Mouse (Mus musculus): ENCODE measurements around the gene Utp20. TPM values are rescaled to one million over a fixed set of nuclear protein-coding genes. Genes with fewer than 3 reads are reported as not detected.

Gene Utp20
- polyA plus RNA-seq, 1 experiment: 40.0 TPM

DNA sequence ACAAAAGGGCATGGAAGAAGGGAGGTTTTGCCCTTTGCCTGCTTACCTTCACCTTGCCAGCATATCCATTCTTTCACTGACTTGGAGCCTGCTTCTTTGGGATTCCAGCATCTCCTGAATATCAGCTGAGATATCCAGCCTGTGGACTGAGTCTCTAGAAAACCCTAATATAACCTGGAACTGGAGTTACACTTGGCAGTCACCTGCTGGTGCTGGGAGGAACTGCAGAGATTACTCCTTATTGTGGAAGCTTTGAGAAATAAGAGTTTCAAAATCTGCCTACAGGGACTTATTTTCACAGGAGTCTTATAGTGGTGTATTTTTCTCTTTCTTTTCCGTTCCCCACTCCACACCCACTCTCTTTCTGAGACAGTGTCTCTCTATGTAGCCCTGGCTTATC is 99.5 kb downstream of the Utp20 start:
- TF ChIP-seq POLR2A (IDR thresholded peaks at IDR 0.05; ENCODE audit: low read depth, low read length): no peak
- TF ChIP-seq CTCF (IDR thresholded peaks at IDR 0.05; ENCODE audit: borderline replicate concordance, insufficient read depth, low read length): no peak
- H3K27ac ChIP-seq (ENCODE audit: insufficient read depth, low read length): no peak overlapping the region
- peaks cover 2% of the 10 kb centered on the region; the same call in 1 of the 2 replicates for H3K4me1 ChIP-seq (ENCODE audit: control insufficient read depth, insufficient read depth, low read length)

DNA sequence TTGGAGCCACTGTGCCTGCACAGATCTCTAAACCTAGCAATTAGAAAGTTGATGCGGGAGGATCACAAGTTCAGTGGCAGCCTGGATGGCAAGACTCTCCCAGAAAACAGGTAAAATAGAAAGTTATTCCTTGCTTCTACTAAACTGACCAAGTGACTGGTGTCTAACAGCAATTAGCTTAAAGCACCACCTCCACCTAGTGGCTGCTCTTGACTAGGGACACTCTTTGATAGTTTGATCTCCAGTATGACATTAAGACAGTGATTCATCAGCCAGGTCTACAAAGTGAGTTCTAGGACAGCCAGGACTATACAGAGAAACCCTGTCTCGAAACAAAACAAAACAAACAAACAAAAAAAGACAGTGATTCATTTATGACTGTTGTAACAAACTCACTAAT is 101.3 kb downstream of the Utp20 start:
- Histone ChIP-seq H3K4me3 (ENCODE audit: insufficient read depth, low read length) (no peak overlapping the region), H3K27ac (ENCODE audit: insufficient read depth, low read length) (no peak overlapping the region), H3K4me1 (ENCODE audit: control insufficient read depth, insufficient read depth, low read length) (peaks cover 2% of the 10 kb centered on the region; the same call in 1 of the 2 replicates)
- no peak for TF ChIP-seq CTCF (IDR thresholded peaks at IDR 0.05; ENCODE audit: borderline replicate concordance, insufficient read depth, low read length)
- TF ChIP-seq POLR2A (IDR thresholded peaks at IDR 0.05; ENCODE audit: low read depth, low read length): no peak

More for the DNA sequence above, 99.5 kb downstream of the Utp20 start:
- H3K4me3 ChIP-seq (ENCODE audit: insufficient read depth, low read length): no peak overlapping the region

DNA sequence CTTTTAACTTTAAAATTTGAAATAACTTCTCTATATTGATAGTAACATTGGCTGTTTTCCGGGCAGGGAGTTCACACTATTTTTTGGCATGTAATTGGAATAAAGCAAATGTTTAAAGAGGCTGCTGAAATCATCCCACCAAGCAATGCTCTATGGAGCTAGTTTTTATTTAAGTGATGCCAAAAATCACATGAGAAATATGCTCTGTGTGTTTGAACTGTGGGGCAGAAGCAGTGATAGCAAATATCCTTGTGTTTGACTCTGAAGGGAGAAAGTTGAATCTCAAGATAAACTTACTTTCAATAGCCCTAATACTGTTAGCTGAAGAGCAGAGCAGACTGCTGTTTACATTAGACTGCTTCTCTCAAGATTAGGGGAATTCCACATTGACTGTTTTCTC is 107.0 kb downstream of the Utp20 start:
- Histone ChIP-seq H3K27ac (ENCODE audit: insufficient read depth, low read length) (no peak overlapping the region), H3K4me3 (ENCODE audit: insufficient read depth, low read length) (no peak overlapping the region), H3K4me1 (ENCODE audit: control insufficient read depth, insufficient read depth, low read length) (no peaks in the 10 kb centered on the region)
- no peak for TF ChIP-seq POLR2A (IDR thresholded peaks at IDR 0.05; ENCODE audit: low read depth, low read length)
- no peak for TF ChIP-seq CTCF (IDR thresholded peaks at IDR 0.05; ENCODE audit: borderline replicate concordance, insufficient read depth, low read length)

DNA sequence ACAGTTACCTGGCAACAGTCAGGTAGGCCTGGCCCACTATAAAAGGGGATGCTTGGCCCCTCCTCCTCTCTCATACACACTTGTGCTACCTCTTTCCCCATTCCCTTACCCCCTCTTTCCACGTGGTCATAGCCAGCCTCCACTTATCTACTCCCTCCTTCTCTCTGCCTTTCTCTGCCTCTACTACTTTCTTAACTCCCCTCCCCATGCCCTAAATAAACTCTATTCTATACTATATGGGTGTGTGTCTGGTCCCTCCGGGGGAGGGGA is 108.9 kb downstream of the Utp20 start:
- TF ChIP-seq POLR2A (IDR thresholded peaks at IDR 0.05; ENCODE audit: low read depth, low read length) (no peak), CTCF (IDR thresholded peaks at IDR 0.05; ENCODE audit: borderline replicate concordance, insufficient read depth, low read length) (no peak)
- Histone ChIP-seq H3K4me1 (ENCODE audit: control insufficient read depth, insufficient read depth, low read length) (no peaks in the 10 kb centered on the region), H3K27ac (ENCODE audit: insufficient read depth, low read length) (no peak overlapping the region), H3K4me3 (ENCODE audit: insufficient read depth, low read length) (no peak overlapping the region)

DNA sequence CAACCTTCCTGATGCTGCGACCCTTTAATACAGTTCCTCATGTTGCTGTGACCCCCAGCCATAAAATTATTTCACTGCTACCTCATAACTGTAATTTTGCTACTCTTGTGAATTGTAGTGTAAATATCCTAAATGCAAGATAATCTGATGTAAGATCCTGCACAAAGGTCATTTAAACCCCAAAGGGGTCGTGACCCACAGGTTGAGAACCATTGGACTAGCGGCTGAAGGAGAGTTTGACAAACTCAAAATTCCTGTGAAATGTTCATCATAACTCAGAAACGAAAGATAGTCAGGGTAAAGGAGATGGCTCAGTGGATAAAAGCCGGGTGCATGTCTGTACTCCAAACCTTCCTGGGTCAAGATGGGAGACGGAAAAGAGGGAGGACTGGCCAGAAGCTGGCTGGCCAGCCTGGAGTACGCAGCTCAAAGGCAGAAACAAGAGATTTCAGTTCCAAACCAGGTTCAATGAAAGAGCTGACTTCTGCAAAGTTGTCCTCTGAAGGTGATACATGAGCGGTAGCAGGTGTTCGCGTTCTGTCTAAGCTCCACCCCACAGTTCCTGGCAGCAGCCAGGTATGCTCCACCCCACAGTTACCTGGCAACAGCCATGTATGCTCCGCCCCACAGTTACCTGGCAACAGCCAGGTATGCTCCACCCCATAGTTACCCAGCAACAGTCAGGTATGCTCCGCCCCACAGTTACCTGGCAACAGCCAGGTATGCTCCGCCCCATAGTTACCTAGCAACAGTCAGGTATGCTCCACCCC is 109.4 kb downstream of the Utp20 start:
- no peak overlapping the region for H3K4me3 ChIP-seq (ENCODE audit: insufficient read depth, low read length)
- no peak for TF ChIP-seq CTCF (IDR thresholded peaks at IDR 0.05; ENCODE audit: borderline replicate concordance, insufficient read depth, low read length)
- no peak for TF ChIP-seq POLR2A (IDR thresholded peaks at IDR 0.05; ENCODE audit: low read depth, low read length)
- H3K27ac ChIP-seq (ENCODE audit: insufficient read depth, low read length): no peak overlapping the region
- H3K4me1 ChIP-seq (ENCODE audit: control insufficient read depth, insufficient read depth, low read length): no peaks in the 10 kb centered on the region

DNA sequence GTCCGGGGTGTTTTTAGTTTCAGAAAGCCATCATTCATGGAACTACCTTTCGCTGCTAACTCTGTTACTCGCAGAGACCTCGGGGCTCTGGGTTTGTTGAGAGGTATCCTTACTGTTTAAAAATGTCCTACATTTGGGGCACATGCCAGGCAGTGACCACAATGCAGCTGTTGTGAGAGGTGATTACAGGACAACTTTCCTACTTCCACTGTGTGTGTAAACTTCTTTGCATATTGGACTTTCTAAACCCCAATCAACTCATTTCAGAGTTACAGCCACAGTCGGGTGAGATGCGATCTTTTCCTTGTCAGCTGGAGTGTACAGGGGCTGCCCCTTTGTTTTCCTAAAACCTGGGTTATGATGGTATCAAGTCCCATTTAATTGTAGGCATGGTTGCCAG is 111.0 kb downstream of the Utp20 start:
- Histone ChIP-seq H3K4me1 (ENCODE audit: control insufficient read depth, insufficient read depth, low read length) (no peaks in the 10 kb centered on the region), H3K27ac (ENCODE audit: insufficient read depth, low read length) (no peak overlapping the region), H3K4me3 (ENCODE audit: insufficient read depth, low read length) (no peak overlapping the region)
- TF ChIP-seq CTCF (IDR thresholded peaks at IDR 0.05; ENCODE audit: borderline replicate concordance, insufficient read depth, low read length): no peak
- TF ChIP-seq POLR2A (IDR thresholded peaks at IDR 0.05; ENCODE audit: low read depth, low read length): no peak

DNA sequence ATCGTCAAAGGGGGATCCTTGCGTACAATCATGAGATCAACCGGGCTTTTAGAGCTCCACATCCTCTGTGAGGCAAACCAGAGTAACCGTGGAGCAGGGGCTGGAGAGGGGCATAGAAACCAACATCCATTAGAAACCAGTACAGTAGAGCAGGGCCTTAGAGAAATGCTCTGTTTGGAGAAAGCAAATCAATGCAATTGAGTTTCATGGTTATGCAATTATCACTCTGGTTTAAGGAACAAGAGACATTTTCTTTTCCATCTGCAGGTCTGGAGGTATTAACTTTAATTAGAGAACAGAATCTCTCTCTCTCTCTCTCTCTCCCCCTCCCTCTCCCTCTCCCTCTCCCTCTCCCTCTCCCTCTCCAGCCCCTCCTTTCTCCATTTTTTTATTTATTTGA is 111.9 kb downstream of the Utp20 start:
- TF ChIP-seq CTCF (IDR thresholded peaks at IDR 0.05; ENCODE audit: borderline replicate concordance, insufficient read depth, low read length) (no peak), POLR2A (IDR thresholded peaks at IDR 0.05; ENCODE audit: low read depth, low read length) (no peak)
- Histone ChIP-seq H3K4me1 (ENCODE audit: control insufficient read depth, insufficient read depth, low read length) (no peaks in the 10 kb centered on the region), H3K27ac (ENCODE audit: insufficient read depth, low read length) (no peak overlapping the region), H3K4me3 (ENCODE audit: insufficient read depth, low read length) (no peak overlapping the region)

DNA sequence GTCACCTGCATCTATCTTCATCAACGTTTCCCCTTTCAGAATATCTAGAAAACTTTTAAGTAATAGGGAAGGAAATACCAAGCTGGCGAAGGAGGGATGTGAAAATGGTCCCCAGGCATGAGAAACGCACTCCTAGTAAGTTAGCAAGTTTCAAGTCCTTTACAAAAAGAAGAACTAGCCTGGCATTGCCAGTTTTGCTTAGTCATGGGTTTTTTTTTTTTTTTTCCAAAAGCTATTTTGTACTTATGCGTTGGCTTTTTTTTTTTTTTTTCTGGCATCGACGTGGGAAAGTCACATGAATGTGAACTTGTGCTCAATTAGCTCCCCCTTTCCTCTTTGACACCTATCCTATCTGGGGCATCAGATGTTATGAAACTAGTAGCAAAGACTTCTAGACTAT is 114.2 kb downstream of the Utp20 start:
- H3K27ac ChIP-seq (ENCODE audit: insufficient read depth, low read length): no peak overlapping the region
- no peak for TF ChIP-seq POLR2A (IDR thresholded peaks at IDR 0.05; ENCODE audit: low read depth, low read length)
- no peak for TF ChIP-seq CTCF (IDR thresholded peaks at IDR 0.05; ENCODE audit: borderline replicate concordance, insufficient read depth, low read length)
- no peak overlapping the region for H3K4me3 ChIP-seq (ENCODE audit: insufficient read depth, low read length)
- H3K4me1 ChIP-seq (ENCODE audit: control insufficient read depth, insufficient read depth, low read length): no peaks in the 10 kb centered on the region

DNA sequence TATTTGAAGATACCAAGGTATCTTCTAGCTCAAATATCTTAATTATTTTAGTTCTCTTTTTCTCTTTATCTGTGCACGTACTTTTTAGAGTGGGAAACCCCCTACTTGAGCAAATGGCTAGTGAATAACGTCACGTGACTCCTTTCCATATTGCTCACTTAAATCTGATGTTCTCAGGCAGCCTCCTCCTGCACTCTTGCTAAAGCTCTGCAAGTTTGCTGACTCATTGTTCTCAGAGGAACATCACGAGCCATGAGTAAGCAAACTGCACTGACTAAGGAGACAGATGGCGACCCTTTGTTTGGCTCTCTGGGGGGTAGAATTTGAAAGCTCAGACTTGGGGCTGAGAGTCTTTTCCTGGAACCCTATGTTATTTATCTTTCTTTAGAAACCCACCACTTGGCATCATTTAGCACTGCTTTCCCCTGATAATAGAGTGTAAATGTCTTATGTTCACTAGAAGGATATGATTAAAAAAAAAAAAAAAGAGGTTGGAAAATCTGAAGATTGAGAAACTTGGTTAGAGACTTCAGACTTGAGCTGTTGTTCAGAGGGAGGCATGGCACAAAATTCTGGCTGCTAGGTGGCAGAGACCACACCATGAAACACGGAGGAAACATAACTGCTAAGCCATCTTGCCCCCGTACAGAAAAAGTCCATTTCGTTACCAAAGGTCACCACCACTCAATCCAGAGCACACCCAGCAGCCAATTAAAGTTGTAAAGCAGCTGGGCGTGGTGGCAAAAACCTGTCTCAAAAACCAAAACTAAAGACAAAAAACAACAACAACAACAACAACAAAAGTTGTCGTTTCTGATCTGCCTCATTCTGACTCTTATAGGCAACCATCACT is 117.7 kb downstream of the Utp20 start:
- no peaks in the 10 kb centered on the region for H3K4me1 ChIP-seq (ENCODE audit: control insufficient read depth, insufficient read depth, low read length)
- no peak for TF ChIP-seq CTCF (IDR thresholded peaks at IDR 0.05; ENCODE audit: borderline replicate concordance, insufficient read depth, low read length)
- no peak for TF ChIP-seq POLR2A (IDR thresholded peaks at IDR 0.05; ENCODE audit: low read depth, low read length)
- no peak overlapping the region for H3K4me3 ChIP-seq (ENCODE audit: insufficient read depth, low read length)
- H3K27ac ChIP-seq (ENCODE audit: insufficient read depth, low read length): no peak overlapping the region

DNA sequence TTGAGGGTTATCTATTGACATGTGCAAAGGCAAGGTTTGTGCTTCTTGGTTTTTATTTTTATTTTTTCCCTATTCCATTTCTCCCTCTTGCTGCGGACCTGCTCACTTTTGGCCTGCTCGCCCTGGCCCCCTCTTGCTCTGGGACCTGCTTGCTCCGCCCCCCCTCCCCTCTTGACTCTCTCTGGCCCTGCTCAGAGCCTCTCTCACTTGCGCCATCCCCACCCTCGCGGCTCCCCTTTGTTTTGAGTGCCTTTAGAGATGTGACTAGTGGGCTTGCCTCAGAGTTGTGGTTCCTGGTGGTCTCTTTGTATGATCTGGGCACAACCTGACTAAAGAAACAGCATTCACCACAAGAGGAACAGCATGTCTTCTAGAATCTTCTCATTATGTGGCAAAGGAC is 125.7 kb downstream of the Utp20 start:
- Histone ChIP-seq H3K4me3 (ENCODE audit: insufficient read depth, low read length) (no peak overlapping the region), H3K27ac (ENCODE audit: insufficient read depth, low read length) (no peak overlapping the region), H3K4me1 (ENCODE audit: control insufficient read depth, insufficient read depth, low read length) (no peaks in the 10 kb centered on the region)
- TF ChIP-seq CTCF (IDR thresholded peaks at IDR 0.05; ENCODE audit: borderline replicate concordance, insufficient read depth, low read length) (no peak), POLR2A (IDR thresholded peaks at IDR 0.05; ENCODE audit: low read depth, low read length) (no peak)

Other genes with a start within 250 kb of the Utp20 start
- not detected in 2 replicates for gene Mybpc1, start 221.7 kb downstream of the Utp20 start, polyA plus RNA-seq (2011; ENCODE audit: insufficient read length, low read depth, missing spikeins)
- not detected in 2 replicates for gene Spic, start 141.8 kb downstream of the Utp20 start, polyA plus RNA-seq (2011; ENCODE audit: insufficient read length, low read depth, missing spikeins)
- gene Arl1, start 95.9 kb downstream of the Utp20 start, polyA plus RNA-seq (2011; ENCODE audit: insufficient read length, low read depth, missing spikeins): 233 and 246 TPM in 2 replicates
- 0.23 and 0.40 TPM in 2 replicates for gene Slc5a8, start 59.2 kb upstream of the Utp20 start, polyA plus RNA-seq (2011; ENCODE audit: insufficient read length, low read depth, missing spikeins)